ENCODE assay signal across 7 mouse cellular contexts in the genomic region with DNA sequence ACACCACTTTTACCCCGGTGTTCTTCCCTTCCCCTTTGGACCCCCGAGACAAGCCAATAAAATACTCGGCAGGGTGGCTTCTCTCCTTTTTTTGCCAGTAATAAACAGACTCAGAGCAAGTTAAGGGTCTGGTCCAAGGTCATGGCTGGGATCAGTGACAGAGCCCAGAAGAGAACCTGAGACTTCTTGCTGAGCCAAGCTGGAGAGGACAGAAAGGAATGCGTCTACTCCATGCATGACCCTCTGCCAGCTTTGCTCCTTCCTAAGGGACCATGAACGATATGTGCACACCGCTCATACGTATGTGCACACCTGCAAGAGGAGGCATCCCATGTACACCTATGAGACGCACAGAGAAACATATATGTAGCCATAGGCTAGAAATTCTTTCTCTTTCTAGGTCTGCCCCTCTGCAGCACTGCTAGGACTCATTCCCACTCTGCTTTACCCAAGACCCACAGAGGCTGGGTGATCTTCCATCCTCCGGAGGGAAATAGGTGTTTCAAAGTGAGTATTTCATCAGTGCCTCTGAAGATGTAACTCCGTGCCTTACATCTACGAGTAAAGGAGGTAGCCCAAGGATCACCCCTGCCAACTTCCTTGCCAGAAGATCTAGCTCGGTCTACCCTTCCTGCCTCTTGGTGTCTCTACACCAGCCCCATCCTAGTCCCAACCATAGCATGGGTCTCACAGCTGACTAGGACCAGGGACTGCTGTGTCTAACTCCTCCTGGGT. TPM values are rescaled to one million over a fixed set of nuclear protein-coding genes. Genes with fewer than 3 reads are reported as not detected.
A peak's percentile ranks its signal among the peaks of the same experiment; 100 is the strongest.
DNase-seq lines count a peak whose midpoint lies in the region; ATAC-seq and TF ChIP-seq lines count a peak whose summit lies in the region.

No protein-coding gene starts in this region.

- 60% methylated on average over 12 of the region's 12 CpGs for WGBS in liver, adult 2 months
- WGBS in embryonic facial prominence, embryonic 15.5 days, result 53% methylated on average over 12 of the region's 12 CpGs
- WGBS in intestine, embryonic 16.5 days, result 48% methylated on average over 12 of the region's 12 CpGs
- 44% methylated on average over 12 of the region's 12 CpGs for WGBS in neural tube, embryonic 15.5 days

- DNase-seq in liver, adult 2 months (ENCODE audit: extremely low read depth, low read depth, low spot score), result no peak
- no peak for DNase-seq in liver
- DNase-seq in adrenal gland, postnatal 4 days (ENCODE audit: low spot score in 2 of 2), result no peak

- peaks cover 6% of the 10 kb centered on the region; the same call in 1 of the 2 replicates for H3K4me1 ChIP-seq in liver, adult 2 months (ENCODE audit: control insufficient read depth, insufficient read depth, low read length)
- H3K4me1 ChIP-seq in embryonic facial prominence, embryonic 15.5 days, result peaks cover 12% of the 10 kb centered on the region
- H3K4me1 ChIP-seq in intestine, embryonic 16.5 days (ENCODE audit: control insufficient read depth, insufficient read depth, low read length), result peaks cover 16% of the 10 kb centered on the region
- peaks cover 46% of the 10 kb centered on the region for H3K4me1 ChIP-seq in neural tube, embryonic 15.5 days

- no peak overlapping the region for H3K27ac ChIP-seq in liver, adult 2 months (replicated peaks; ENCODE audit: insufficient read depth, low read depth, low read length)
- H3K27ac ChIP-seq in embryonic facial prominence, embryonic 15.5 days (replicated peaks), result no peak overlapping the region
- no peak overlapping the region for H3K27ac ChIP-seq in intestine, embryonic 16.5 days (ENCODE audit: low read length)
- H3K27ac ChIP-seq in neural tube, embryonic 15.5 days (replicated peaks), result peak overlapping the region; percentile 76

- no peaks in the 10 kb centered on the region for H3K79me2 ChIP-seq in liver, adult 2 months (ENCODE audit: control insufficient read depth, insufficient read depth, low read length)

- H3K9ac ChIP-seq in liver, adult 2 months (ENCODE audit: low read depth, low read length), result peak overlapping the region; percentile 64
- peak overlapping the region; percentile 50; the same call in 1 of the 2 replicates for H3K9ac ChIP-seq in embryonic facial prominence, embryonic 15.5 days
- H3K9ac ChIP-seq in intestine, embryonic 16.5 days (ENCODE audit: low read depth, low read length), result peak overlapping the region; percentile 75
- H3K9ac ChIP-seq in neural tube, embryonic 15.5 days (replicated peaks), result peak overlapping the region; percentile 75

- TF ChIP-seq CTCF in liver, adult 2 months (IDR thresholded peaks at IDR 0.05; ENCODE audit: low read depth, low read length), result no peak

- H3K9me3 ChIP-seq in embryonic facial prominence, embryonic 15.5 days (replicated peaks), result no peaks in the 10 kb centered on the region
- no peaks in the 10 kb centered on the region for H3K9me3 ChIP-seq in intestine, embryonic 16.5 days (ENCODE audit: control insufficient read depth, low read length)
- H3K9me3 ChIP-seq in neural tube, embryonic 15.5 days (replicated peaks), result no peaks in the 10 kb centered on the region

- ATAC-seq in embryonic facial prominence, embryonic 15.5 days (ENCODE audit: insufficient number of reproducible peaks, low FRiP score, low TSS enrichment, low read depth), result no peak
- no peak for ATAC-seq in intestine, embryonic 16.5 days
- ATAC-seq in neural tube, embryonic 15.5 days (ENCODE audit: low FRiP score), result no peak
- ATAC-seq in frontal cortex, adult (ENCODE audit: low TSS enrichment), result no peak

- no peaks in the 10 kb centered on the region for H3K27me3 ChIP-seq in liver, adult 2 months (ENCODE audit: control insufficient read depth, insufficient read depth, low read length)
- peaks cover 5% of the 10 kb centered on the region; the same call in 1 of the 2 replicates for H3K27me3 ChIP-seq in embryonic facial prominence, embryonic 15.5 days
- H3K27me3 ChIP-seq in intestine, embryonic 16.5 days (replicated peaks; ENCODE audit: control insufficient read depth, insufficient read depth, low read length), result 0 out of 2 replicates have a peak, but pooled peaks cover 3% of the 10 kb centered on the region
- H3K27me3 ChIP-seq in neural tube, embryonic 15.5 days (replicated peaks), result no peaks in the 10 kb centered on the region

- no peak for TF ChIP-seq POLR2A in liver, adult 2 months (IDR thresholded peaks at IDR 0.05; ENCODE audit: extremely low read depth, insufficient read depth, low read length)

- H3K4me2 ChIP-seq in embryonic facial prominence, embryonic 15.5 days (replicated peaks), result peak overlapping the region; percentile 92
- peak overlapping the region; percentile 90 for H3K4me2 ChIP-seq in intestine, embryonic 16.5 days (ENCODE audit: low read depth, low read length)
- peak overlapping the region; percentile 75 for H3K4me2 ChIP-seq in neural tube, embryonic 15.5 days

- H3K36me3 ChIP-seq in liver, adult 2 months (ENCODE audit: control insufficient read depth, insufficient read depth, low read length), result no peaks in the 10 kb centered on the region
- no peaks in the 10 kb centered on the region for H3K36me3 ChIP-seq in embryonic facial prominence, embryonic 15.5 days
- no peaks in the 10 kb centered on the region for H3K36me3 ChIP-seq in intestine, embryonic 16.5 days (ENCODE audit: control insufficient read depth, insufficient read depth, low read length)
- H3K36me3 ChIP-seq in neural tube, embryonic 15.5 days, result no peaks in the 10 kb centered on the region

- H3K4me3 ChIP-seq in liver, adult 2 months (ENCODE audit: insufficient read depth, low read depth, low read length), result peak overlapping the region; percentile 67
- H3K4me3 ChIP-seq in embryonic facial prominence, embryonic 15.5 days (replicated peaks), result peak overlapping the region; percentile 68
- peak overlapping the region; percentile 66 for H3K4me3 ChIP-seq in intestine, embryonic 16.5 days (ENCODE audit: low read length)
- peak overlapping the region; percentile 67 for H3K4me3 ChIP-seq in neural tube, embryonic 15.5 days (replicated peaks)

RNA-seq across cellular contexts. Expression of gene 6430571L13Rik, which starts 0.7 kb away (rescaled TPM):
- 0.46 and 0.67 TPM in 2 replicates for total RNA-seq in liver, adult 2 months (2014; rRNA removed)
- 1.2 and 1.6 TPM in 2 replicates for polyA plus RNA-seq in liver, adult 2 months (2012; rRNA removed)
- 0.91 and 0.97 TPM in 2 replicates for polyA plus RNA-seq in embryonic facial prominence, embryonic 15.5 days (2015; fragmentation: Nextera tagmentation; extraction: Ambion mirVana)
- 0.21 and 0.26 TPM in 2 replicates for polyA plus RNA-seq in intestine, embryonic 16.5 days (2015; fragmentation: Nextera tagmentation; extraction: Ambion mirVana)
- 7.8 and 9.1 TPM in 2 replicates for polyA plus RNA-seq in neural tube, embryonic 15.5 days (2015; fragmentation: Nextera tagmentation; extraction: Ambion mirVana)
- total RNA-seq in adrenal gland, postnatal 4 days (2021), result 1 to 10 TPM; 4.2 to 4.3 TPM

RNA-seq across cellular contexts. Expression of gene Hemk1, which starts 2.9 kb away (rescaled TPM):
- total RNA-seq in liver, adult 2 months (2014; rRNA removed), result 14.4 and 18.4 TPM in 2 replicates
- 19.6 and 28.1 TPM in 2 replicates for polyA plus RNA-seq in liver, adult 2 months (2012; rRNA removed)
- polyA plus RNA-seq in embryonic facial prominence, embryonic 15.5 days (2015; fragmentation: Nextera tagmentation; extraction: Ambion mirVana), result 11.7 and 12.3 TPM in 2 replicates
- 11.2 and 11.8 TPM in 2 replicates for polyA plus RNA-seq in intestine, embryonic 16.5 days (2015; fragmentation: Nextera tagmentation; extraction: Ambion mirVana)
- 16.3 and 18.2 TPM in 2 replicates for polyA plus RNA-seq in neural tube, embryonic 15.5 days (2015; fragmentation: Nextera tagmentation; extraction: Ambion mirVana)
- total RNA-seq in adrenal gland, postnatal 4 days (2021), result 10 to 100 TPM; 19.5 to 23.7 TPM

RNA-seq across cellular contexts. Expression of gene Cish, which starts 45.3 kb away (rescaled TPM):
- total RNA-seq in liver, adult 2 months (2014; rRNA removed), result 0.55 and 1.7 TPM in 2 replicates
- polyA plus RNA-seq in liver, adult 2 months (2012; rRNA removed), result 10.1 and 32.8 TPM in 2 replicates
- 14.4 and 18.9 TPM in 2 replicates for polyA plus RNA-seq in embryonic facial prominence, embryonic 15.5 days (2015; fragmentation: Nextera tagmentation; extraction: Ambion mirVana)
- polyA plus RNA-seq in intestine, embryonic 16.5 days (2015; fragmentation: Nextera tagmentation; extraction: Ambion mirVana), result 17.5 and 19.9 TPM in 2 replicates
- 12.6 and 15.5 TPM in 2 replicates for polyA plus RNA-seq in neural tube, embryonic 15.5 days (2015; fragmentation: Nextera tagmentation; extraction: Ambion mirVana)
- total RNA-seq in adrenal gland, postnatal 4 days (2021), result 10 to 100 TPM; 17.8 to 22.5 TPM

RNA-seq across cellular contexts. Expression of gene Mapkapk3, which starts 51.4 kb away (rescaled TPM):
- 1.8 and 3.4 TPM in 2 replicates for total RNA-seq in liver, adult 2 months (2014; rRNA removed)
- 3.9 and 6.0 TPM in 2 replicates for polyA plus RNA-seq in liver, adult 2 months (2012; rRNA removed)
- 22.2 and 24.0 TPM in 2 replicates for polyA plus RNA-seq in embryonic facial prominence, embryonic 15.5 days (2015; fragmentation: Nextera tagmentation; extraction: Ambion mirVana)
- polyA plus RNA-seq in intestine, embryonic 16.5 days (2015; fragmentation: Nextera tagmentation; extraction: Ambion mirVana), result 41.1 and 47.6 TPM in 2 replicates
- 2.2 and 9.4 TPM in 2 replicates for polyA plus RNA-seq in neural tube, embryonic 15.5 days (2015; fragmentation: Nextera tagmentation; extraction: Ambion mirVana)
- total RNA-seq in adrenal gland, postnatal 4 days (2021), result 10 to 100 TPM; 24.6 to 27.3 TPM

RNA-seq across cellular contexts. Expression of gene Cacna2d2, which starts 58.3 kb away (rescaled TPM):
- not detected in 2 replicates for total RNA-seq in liver, adult 2 months (2014; rRNA removed)
- polyA plus RNA-seq in liver, adult 2 months (2012; rRNA removed), result not detected in 2 replicates
- 0.96 and 1.3 TPM in 2 replicates for polyA plus RNA-seq in embryonic facial prominence, embryonic 15.5 days (2015; fragmentation: Nextera tagmentation; extraction: Ambion mirVana)
- polyA plus RNA-seq in intestine, embryonic 16.5 days (2015; fragmentation: Nextera tagmentation; extraction: Ambion mirVana), result 0.50 and 0.77 TPM in 2 replicates
- 7.6 and 9.8 TPM in 2 replicates for polyA plus RNA-seq in neural tube, embryonic 15.5 days (2015; fragmentation: Nextera tagmentation; extraction: Ambion mirVana)
- 10 to 100 TPM; 10.1 to 10.9 TPM for total RNA-seq in adrenal gland, postnatal 4 days (2021)
